16 mouse cellular contexts compared by ENCODE assay signal in genomic region chr4:135355886-135356550, GRCm38 (mm10). TPM values are rescaled to one million over a fixed set of nuclear protein-coding genes. Genes with fewer than 3 reads are reported as not detected.
A peak's percentile ranks its signal among the peaks of the same experiment; 100 is the strongest.
DNase-seq lines count a peak whose midpoint lies in the region; ATAC-seq and TF ChIP-seq lines count a peak whose summit lies in the region.
"Had no signal": no experiment of that assay in that cellular context is flagged by ENCODE, and none has a peak within 500 bp of the region (broad histone marks: within the 10 kb centered on the region; RNA-seq: fewer than 3 reads in every experiment).

No protein-coding gene starts in this region.

- no peak overlapping the region for H3K4me3 ChIP-seq in kidney, adult 2 months (ENCODE audit: insufficient read depth, low read depth, low read length)
- no peak overlapping the region for H3K4me3 ChIP-seq in lung, embryonic 16.5 days (ENCODE audit: low read length)
- no peak overlapping the region for H3K4me3 ChIP-seq in lung, adult 2 months (replicated peaks; ENCODE audit: extremely low read depth, low read depth, low read length)
- no peak overlapping the region for H3K4me3 ChIP-seq in embryonic facial prominence, embryonic 14.5 days (ENCODE audit: low read depth, low read length)
- H3K4me3 ChIP-seq: erythroblast, embryonic 14.5 days; hindbrain, embryonic 13.5 days; left cerebral cortex, adult 2 months; liver, embryonic 15.5 days; megakaryocyte, embryonic 14.5 days had no signal

- no peaks in the 10 kb centered on the region for H3K36me3 ChIP-seq in kidney, adult 2 months (ENCODE audit: control insufficient read depth, insufficient read depth, low read length)
- no peaks in the 10 kb centered on the region for H3K36me3 ChIP-seq in lung, embryonic 16.5 days (ENCODE audit: control insufficient read depth, insufficient read depth, low read length)
- H3K36me3 ChIP-seq in embryonic facial prominence, embryonic 14.5 days (ENCODE audit: control insufficient read depth, insufficient read depth, low read length), result no peaks in the 10 kb centered on the region
- H3K36me3 ChIP-seq: hindbrain, embryonic 13.5 days; liver, embryonic 15.5 days had no signal

- H3K4me2 ChIP-seq in lung, embryonic 16.5 days (ENCODE audit: low read depth, low read length), result 0 out of 2 replicates have a peak overlapping the region, but pooled peaks have one; percentile 18
- no peak overlapping the region for H3K4me2 ChIP-seq in embryonic facial prominence, embryonic 14.5 days (ENCODE audit: low read depth, low read length)
- H3K4me2 ChIP-seq: hindbrain, embryonic 13.5 days; liver, embryonic 15.5 days had no signal

- TF ChIP-seq CTCF in kidney, adult 2 months (conservative IDR thresholded peaks at IDR 0.05; ENCODE audit: insufficient read depth, insufficient read length, low read depth, low read length), result no peak
- TF ChIP-seq CTCF in lung, adult 2 months (IDR thresholded peaks at IDR 0.05; ENCODE audit: insufficient read depth, low read length), result no peak

- DNase-seq in kidney, adult 2 months, result peak; percentile 64
- no peak for DNase-seq in kidney, postnatal 25 days
- DNase-seq in lung, adult 2 months, result no peak
- DNase-seq in embryonic facial prominence, embryonic 14.5 days (ENCODE audit: low spot score), result peak; percentile 69
- DNase-seq in lung, postnatal 36 days, result peak; percentile 21
- no peak for DNase-seq in cerebellum, adult 11-12 months
- no peak for DNase-seq in frontal cortex, postnatal 36 days (ENCODE audit: low spot score in 2 of 2)
- DNase-seq: adrenal gland, postnatal 14 days; cerebellum, adult 18-20 months; gastrocnemius, postnatal 10 days had no signal

- H3K9me3 ChIP-seq in lung, embryonic 16.5 days (ENCODE audit: control insufficient read depth, low read length), result no peaks in the 10 kb centered on the region
- no peaks in the 10 kb centered on the region for H3K9me3 ChIP-seq in embryonic facial prominence, embryonic 14.5 days (ENCODE audit: control insufficient read depth, low read length)
- H3K9me3 ChIP-seq: hindbrain, embryonic 13.5 days; liver, embryonic 15.5 days; megakaryocyte, embryonic 14.5 days had no signal

- ATAC-seq in lung, embryonic 16.5 days (ENCODE audit: low read depth), result no peak
- ATAC-seq in embryonic facial prominence, embryonic 14.5 days (ENCODE audit: low read depth), result no peak

- H3K9ac ChIP-seq in lung, embryonic 16.5 days (ENCODE audit: low read length), result no peak overlapping the region
- no peak overlapping the region for H3K9ac ChIP-seq in embryonic facial prominence, embryonic 14.5 days (ENCODE audit: low read depth, low read length)
- H3K9ac ChIP-seq: hindbrain, embryonic 13.5 days; liver, embryonic 15.5 days had no signal

- H3K27ac ChIP-seq in kidney, adult 2 months (ENCODE audit: insufficient read depth, low read depth, low read length), result peak overlapping the region; percentile 68
- H3K27ac ChIP-seq in lung, embryonic 16.5 days (ENCODE audit: low read length), result peak overlapping the region; percentile 69
- no peak overlapping the region; the same call in 1 of the 2 replicates for H3K27ac ChIP-seq in embryonic facial prominence, embryonic 14.5 days (replicated peaks; ENCODE audit: low read depth, low read length)
- H3K27ac ChIP-seq: hindbrain, embryonic 13.5 days; left cerebral cortex, adult 2 months had no signal

- no peaks in the 10 kb centered on the region for H3K27me3 ChIP-seq in kidney, adult 2 months (replicated peaks; ENCODE audit: control insufficient read depth, insufficient read depth, low read length)
- no peaks in the 10 kb centered on the region for H3K27me3 ChIP-seq in lung, embryonic 16.5 days (ENCODE audit: control insufficient read depth, insufficient read depth, low read depth, low read length)
- H3K27me3 ChIP-seq in embryonic facial prominence, embryonic 14.5 days (replicated peaks; ENCODE audit: control insufficient read depth, insufficient read depth, low read length), result no peaks in the 10 kb centered on the region
- H3K27me3 ChIP-seq: liver, embryonic 15.5 days; megakaryocyte, embryonic 14.5 days had no signal

- WGBS in kidney, adult 2 months, result 36% methylated on average over 9 of the region's 9 CpGs
- 39% methylated on average over 9 of the region's 9 CpGs for WGBS in lung, embryonic 16.5 days
- 52% methylated on average over 9 of the region's 9 CpGs for WGBS in lung, adult 2 months
- 67% methylated on average over 9 of the region's 9 CpGs for WGBS in embryonic facial prominence, embryonic 14.5 days

- TF ChIP-seq POLR2A in kidney, adult 2 months (IDR thresholded peaks at IDR 0.05; ENCODE audit: low read depth, low read length), result no peak
- TF ChIP-seq POLR2A in lung, adult 2 months (IDR thresholded peaks at IDR 0.05; ENCODE audit: borderline replicate concordance, extremely low read depth, low read depth, low read length), result no peak

- peaks cover 23% of the 10 kb centered on the region for H3K4me1 ChIP-seq in kidney, adult 2 months (ENCODE audit: control insufficient read depth, insufficient read depth, low read length)
- H3K4me1 ChIP-seq in lung, embryonic 16.5 days (replicated peaks; ENCODE audit: control insufficient read depth, insufficient read depth, low read length), result peaks cover 19% of the 10 kb centered on the region
- peaks cover 12% of the 10 kb centered on the region for H3K4me1 ChIP-seq in lung, adult 2 months (ENCODE audit: control insufficient read depth, insufficient read depth, low read length)
- peaks cover 8% of the 10 kb centered on the region for H3K4me1 ChIP-seq in embryonic facial prominence, embryonic 14.5 days (ENCODE audit: control insufficient read depth, insufficient read depth, low read length)

RNA-seq across cellular contexts. Expression of gene Srrm1, which starts 2.9 kb away (rescaled TPM):
- 17.1 and 21.6 TPM in 2 replicates for polyA plus RNA-seq in kidney, adult 2 months (2012; rRNA removed)
- 193 and 220 TPM in 2 replicates for polyA plus RNA-seq in lung, embryonic 16.5 days (2015; fragmentation: Nextera tagmentation; extraction: Ambion mirVana)
- polyA plus RNA-seq in lung, adult 2 months (2012; rRNA removed), result 19.4 and 31.0 TPM in 2 replicates
- polyA plus RNA-seq in embryonic facial prominence, embryonic 14.5 days (2014; fragmentation: Nextera tagmentation; extraction: Ambion mirVana), result 159 and 163 TPM in 2 replicates

RNA-seq across cellular contexts. Expression of gene Ncmap, which starts 42.0 kb away (rescaled TPM):
- polyA plus RNA-seq in kidney, adult 2 months (2012; rRNA removed), result 0.75 and 0.88 TPM in 2 replicates
- 7.4 and 8.5 TPM in 2 replicates for polyA plus RNA-seq in lung, embryonic 16.5 days (2015; fragmentation: Nextera tagmentation; extraction: Ambion mirVana)
- polyA plus RNA-seq in lung, adult 2 months (2012; rRNA removed), result 3.0 and 5.4 TPM in 2 replicates
- polyA plus RNA-seq in embryonic facial prominence, embryonic 14.5 days (2014; fragmentation: Nextera tagmentation; extraction: Ambion mirVana), result 6.8 and 7.7 TPM in 2 replicates
- polyA plus RNA-seq: erythroblast, embryonic 14.5 days had no signal

Comparison
In these comparisons a context has a peak if more than half of its experiments do, and no peak if none do; other contexts are left out.
1. DNase-seq: peak in kidney, adult 2 months (single experiment), embryonic facial prominence, embryonic 14.5 days (single experiment) and lung, postnatal 36 days (single experiment); none in kidney, postnatal 25 days (0 of 2), lung, adult 2 months (single experiment), cerebellum, adult 11-12 months (single experiment) and frontal cortex, postnatal 36 days (0 of 2).